Mouse (Mus musculus) CH12.LX (cell line): ENCODE measurements around the gene Kcnj10. TPM values are rescaled to one million over a fixed set of nuclear protein-coding genes. Genes with fewer than 3 reads are reported as not detected.

ENCODE experiments used
- DNase-seq: peaks from one replicate; pipeline ENCODE4 v3.0.0-alpha.2; 2013; ENCODE audit errors: extremely low read depth
- H3K27ac ChIP-seq: 2 replicates; pipeline ENCODE4 v1.5.1; 2012; ENCODE audit warnings: low read depth, mild to moderate bottlenecking, control low read depth, moderate library complexity; ENCODE audit not compliant: insufficient read depth
- H3K27me3 ChIP-seq: replicated peaks from 2 replicates; pipeline ENCODE3; 2012; ENCODE audit warnings: inconsistent platforms
- H3K36me3 ChIP-seq, 2 experiments: replicated peaks in 1 of 2; 2 replicates each; pipeline versions ENCODE3 to v1.6.1; 2012; ENCODE audit warnings: inconsistent platforms in 1 of 2, low read length in 1 of 2, mild to moderate bottlenecking in 1 of 2, mixed read lengths in 1 of 2, moderate library complexity in 1 of 2; ENCODE audit not compliant: control insufficient read depth in 1 of 2, insufficient read depth in 1 of 2
- H3K4me1 ChIP-seq, 2 experiments: 2 replicates each; pipeline ENCODE4 v1.6.1; 2012; ENCODE audit warnings: inconsistent platforms in 1 of 2, moderate library complexity in 1 of 2; ENCODE audit not compliant: insufficient read depth in 2 of 2, control insufficient read depth in 1 of 2
- H3K4me2 ChIP-seq: 2 replicates; pipeline ENCODE4 v1.6.1; 2012; ENCODE audit warnings: low read depth, mild to moderate bottlenecking, control low read depth; ENCODE audit not compliant: poor library complexity, insufficient read depth, severe bottlenecking
- H3K4me3 ChIP-seq, 3 experiments: fragments of 150-350 bp in 1 of 3; sonication (generic) in 1 of 3; replicated peaks in 1 of 3; 2 replicates each; pipeline versions ENCODE3 to v1.5.1; 2011 to 2012; ENCODE audit warnings: low read depth in 2 of 3, low read length in 2 of 3, mild to moderate bottlenecking in 2 of 3, moderate library complexity in 2 of 3, control low read depth in 1 of 3, improper control_type of control experiment in 1 of 3, inconsistent platforms in 1 of 3, mixed read lengths in 1 of 3; ENCODE audit not compliant: poor library complexity in 1 of 3
- H3K79me2 ChIP-seq: replicated peaks from 2 replicates; pipeline ENCODE4 v1.6.1; 2012; ENCODE audit warnings: mild to moderate bottlenecking, moderate library complexity; ENCODE audit not compliant: control insufficient read depth, poor library complexity, insufficient read depth, severe bottlenecking; ENCODE audit errors: extremely low read depth
- H3K9ac ChIP-seq: 2 replicates; pipeline ENCODE4 v1.6.1; 2012; ENCODE audit warnings: low read depth, mild to moderate bottlenecking, control low read depth, moderate library complexity; ENCODE audit not compliant: insufficient read depth
- H3K9me3 ChIP-seq: replicated peaks from 2 replicates; pipeline ENCODE3; 2012; ENCODE audit warnings: low read length, inconsistent platforms, mixed read lengths
- E2F4 ChIP-seq: IDR thresholded peaks from 2 replicates; pipeline ENCODE4 v1.6.1; 2011; ENCODE audit warnings: low read depth, low read length, improper control_type of control experiment; ENCODE audit not compliant: insufficient replicate concordance
- GABPA ChIP-seq: IDR thresholded peaks from 2 replicates; pipeline ENCODE4 v1.6.1; 2012; ENCODE audit warnings: low read depth, low read length, improper control_type of control experiment, inconsistent platforms; ENCODE audit not compliant: insufficient replicate concordance
- HCFC1 ChIP-seq: IDR thresholded peaks from 2 replicates; pipeline ENCODE4 v1.6.1; 2012; ENCODE audit warnings: low read depth, mild to moderate bottlenecking, inconsistent platforms, low read length, improper control_type of control experiment
- IRF4 ChIP-seq: IDR thresholded peaks from 2 replicates; pipeline ENCODE4 v1.6.1; 2014; ENCODE audit warnings: low read depth, mild to moderate bottlenecking, inconsistent platforms, low read length, improper control_type of control experiment
- MAZ ChIP-seq: IDR thresholded peaks from 2 replicates; pipeline ENCODE4 v1.6.1; 2012; ENCODE audit warnings: low read depth, mild to moderate bottlenecking, inconsistent platforms, low read length, improper control_type of control experiment, moderate library complexity
- MEF2A ChIP-seq: IDR thresholded peaks from 2 replicates; pipeline ENCODE4 v1.6.1; 2014; ENCODE audit warnings: low read depth, mild to moderate bottlenecking, inconsistent platforms, low read length, improper control_type of control experiment, borderline replicate concordance
- NELFE ChIP-seq: IDR thresholded peaks from 2 replicates; pipeline ENCODE4 v1.6.1; 2011; ENCODE audit warnings: low read depth, low read length, improper control_type of control experiment
- NRF1 ChIP-seq: IDR thresholded peaks from 2 replicates; pipeline ENCODE4 v1.6.1; 2014; ENCODE audit warnings: low read depth, mild to moderate bottlenecking, inconsistent platforms, low read length, improper control_type of control experiment, moderate library complexity
- PAX5 ChIP-seq: IDR thresholded peaks from 2 replicates; pipeline ENCODE4 v1.6.1; 2012; ENCODE audit warnings: low read length, inconsistent platforms, mixed read lengths
- RAD21 ChIP-seq: IDR thresholded peaks from 2 replicates; pipeline ENCODE4 v1.6.1; 2011; ENCODE audit warnings: low read depth, mild to moderate bottlenecking, low read length, improper control_type of control experiment, moderate library complexity
- TBP ChIP-seq: conservative IDR thresholded peaks from 2 replicates; pipeline ENCODE4 v1.6.1; 2011; ENCODE audit warnings: low read depth, low read length, improper control_type of control experiment
- TCF12 ChIP-seq: IDR thresholded peaks from 2 replicates; pipeline ENCODE4 v1.6.1; 2014; ENCODE audit warnings: low read depth, mild to moderate bottlenecking, inconsistent platforms, low read length, improper control_type of control experiment
- UBTF ChIP-seq: IDR thresholded peaks from 2 replicates; pipeline ENCODE4 v1.6.1; 2012; ENCODE audit warnings: low read depth, mild to moderate bottlenecking, inconsistent platforms, low read length, improper control_type of control experiment, moderate library complexity
- ZMIZ1 ChIP-seq: IDR thresholded peaks from 2 replicates; pipeline ENCODE4 v1.6.1; 2012; ENCODE audit warnings: low read depth, mild to moderate bottlenecking, inconsistent platforms, low read length, improper control_type of control experiment
- dilution Hi-C: fragments of 300-500 bp; cut with MboI; formaldehyde crosslinking; loops from 2 replicates; pipeline ENCODE4 v1.14.3; 2020; ENCODE audit warnings: low sequenced_read_pairs; ENCODE audit not compliant: extremely low pct_unique_long_range_greater_than_20kb, extremely low pct_ligation_motif_present
- in situ Hi-C: fragments of 300-500 bp; cut with MboI; formaldehyde crosslinking; loops from 3 replicates; pipeline ENCODE4 v1.14.3; 2019; ENCODE audit warnings: low sequenced_read_pairs, low pct_ligation_motif_present, low pct_unique_long_range_greater_than_20kb, mixed read lengths
- polyA plus RNA-seq: library from polyadenylated mRNA; unstranded; fragments of >175 nt; gene quantifications from 2 replicates; pipeline ENCODE4 v1.2.1, GENCODE M21; 2012; ENCODE audit warnings: low read depth; ENCODE audit not compliant: insufficient read length
- total RNA-seq, 2 experiments: library from RNA; depleted of rRNA; stranded (reverse); fragments of 300-350 nt in 1 of 2; fragments of >200 nt in 1 of 2; gene quantifications; 2 replicates each; pipeline ENCODE4 v1.2.3; 2012 to 2014

The Kcnj10 gene
- total and polyA plus RNA-seq, 3 experiments, result 0.06 to 0.13 TPM; not detected in 1

DNA sequence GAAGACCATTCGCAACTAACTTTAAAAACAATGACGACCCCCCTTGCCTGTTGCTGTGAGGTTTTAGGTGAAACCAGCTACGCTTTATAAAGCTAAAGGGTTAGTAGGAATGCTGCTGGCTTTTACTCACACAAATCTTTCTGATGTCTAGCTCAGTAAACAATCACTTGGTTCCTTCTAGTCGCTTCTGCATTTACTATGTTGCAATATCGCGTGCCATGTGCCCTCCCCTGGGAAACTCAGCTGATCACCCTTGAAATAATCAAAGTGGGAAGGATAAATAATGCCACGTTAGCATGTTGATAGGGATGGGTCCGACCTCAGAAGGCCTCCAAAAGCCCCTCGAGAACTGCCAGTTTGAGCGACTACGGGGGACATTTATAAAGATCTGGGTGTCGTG lies 6.4 kb downstream of the Kcnj10 start:
- no peak overlapping the region for H3K27ac ChIP-seq
- no peak for TF ChIP-seq NELFE
- TF ChIP-seq, all 38 proteins: peak for 0
- Histone ChIP-seq H3K4me3 (no peak overlapping the region), H3K4me2 (no peak overlapping the region), H3K9ac (no peak overlapping the region), H3K9me3 (no peaks in the 10 kb centered on the region), H3K79me2 (no peaks in the 10 kb centered on the region), H3K4me1 (peaks cover 15 to 16% of the 10 kb centered on the region in 2 experiments), H3K36me3 (no peaks in the 10 kb centered on the region), H3K27me3 (peaks cover 74% of the 10 kb centered on the region)
- in situ Hi-C loops, result no loop called here
- no peak for DNase-seq
- dilution Hi-C loops, result no loop called here

GRCm38 (mm10) chr1:172349504-172349903 lies 8.5 kb downstream of the Kcnj10 start:
- DNase-seq, result no peak
- Histone ChIP-seq H3K4me3 (no peak overlapping the region), H3K27me3 (peaks cover 66% of the 10 kb centered on the region), H3K4me2 (no peak overlapping the region), H3K4me1 (peaks cover 15 to 16% of the 10 kb centered on the region in 2 experiments), H3K9ac (no peak overlapping the region), H3K36me3 (no peaks in the 10 kb centered on the region), H3K79me2 (no peaks in the 10 kb centered on the region), H3K27ac (no peak overlapping the region), H3K9me3 (no peaks in the 10 kb centered on the region)
- dilution Hi-C loops (no loop called here), in situ Hi-C loops (no loop called here)
- TF ChIP-seq MAZ (no peak), NRF1 (no peak), ZMIZ1 (no peak), HCFC1 (no peak), TBP (no peak), UBTF (no peak), E2F4 (no peak), PAX5 (no peak), GABPA (no peak), MEF2A (no peak), TCF12 (no peak), IRF4 (no peak), RAD21 (no peak)
